Mouse (Mus musculus): Measurements from ENCODE around the gene Wdsub1.

Gene Wdsub1

DNA sequence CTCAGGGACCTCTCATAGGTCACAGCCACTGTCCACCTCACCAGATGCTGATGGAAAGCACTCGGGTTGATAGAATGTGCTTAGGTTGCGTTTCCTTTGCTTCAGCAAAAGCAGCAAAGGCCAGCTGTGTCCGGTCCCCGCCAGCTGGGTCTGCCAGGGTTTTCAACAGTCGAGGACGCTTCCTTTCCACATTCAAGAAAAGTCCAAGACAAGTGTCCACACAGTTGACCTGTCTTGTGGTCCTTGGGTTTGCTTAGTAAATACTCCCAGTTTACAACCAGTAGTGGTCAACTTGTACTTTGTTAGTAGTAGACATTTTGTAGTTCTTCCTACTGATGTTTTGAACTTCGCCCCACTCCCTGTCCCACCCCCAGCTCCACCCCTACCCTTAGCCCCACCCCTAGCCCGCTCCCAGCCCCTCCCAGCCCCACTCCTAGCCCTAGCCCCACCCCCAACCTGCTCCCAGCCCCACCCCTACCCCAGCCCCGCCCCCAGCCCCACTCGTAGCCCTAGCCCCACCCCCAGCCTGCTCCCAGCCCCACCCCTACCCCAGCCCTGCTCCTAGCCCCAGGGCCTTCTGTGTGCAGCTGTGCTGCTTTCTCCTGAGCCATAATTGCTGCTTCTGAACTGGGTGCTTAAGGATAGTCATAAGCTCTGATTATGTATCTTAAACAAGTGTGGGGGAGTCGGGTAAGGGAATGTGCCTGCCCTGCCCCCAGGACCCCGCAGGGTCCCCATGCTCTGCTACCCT is 41.0 kb downstream of the Wdsub1 start:
- no peak for DNase-seq (ENCODE audit: low spot score)

DNA sequence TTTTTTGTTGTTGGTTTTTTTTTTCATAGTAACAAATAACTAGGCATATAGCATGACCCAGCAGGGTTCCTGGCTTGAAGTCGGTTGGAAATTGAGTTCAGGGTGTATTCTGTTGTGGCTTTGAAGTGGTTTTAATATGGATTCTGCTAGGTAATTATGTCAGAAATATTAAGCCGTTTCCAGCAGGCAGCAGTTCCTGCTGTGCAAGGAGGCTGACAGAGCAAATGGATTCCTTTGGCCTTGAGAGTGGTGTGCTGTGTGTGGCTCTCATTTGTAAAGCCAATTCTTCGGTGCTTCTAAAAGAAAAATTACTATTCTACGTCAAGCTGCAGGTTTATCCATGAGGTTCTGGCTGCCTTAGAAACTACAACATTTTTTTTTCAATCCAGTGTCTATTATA is 42.2 kb downstream of the Wdsub1 start:
- no peak for DNase-seq (ENCODE audit: low spot score)

DNA sequence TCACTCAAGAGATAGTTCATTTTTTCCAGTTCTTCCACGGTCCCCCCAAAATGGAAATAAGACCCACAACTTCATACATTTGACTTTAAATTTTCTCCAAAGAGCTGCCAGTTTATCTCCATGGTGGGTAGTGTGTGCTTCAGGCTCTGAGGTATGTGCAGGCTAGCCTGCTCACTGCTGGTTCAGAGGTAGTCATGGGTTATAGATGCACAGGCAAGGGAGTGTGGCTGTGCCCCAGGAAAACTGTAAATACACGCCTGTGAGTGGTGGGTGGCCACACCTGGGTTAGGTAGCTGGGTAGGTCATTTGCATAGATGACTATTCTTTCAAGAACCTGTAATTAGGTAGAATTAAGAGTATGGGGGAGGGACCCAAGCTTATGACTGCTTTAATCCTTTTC is 42.6 kb downstream of the Wdsub1 start:
- no peak for DNase-seq (ENCODE audit: low spot score)

DNA sequence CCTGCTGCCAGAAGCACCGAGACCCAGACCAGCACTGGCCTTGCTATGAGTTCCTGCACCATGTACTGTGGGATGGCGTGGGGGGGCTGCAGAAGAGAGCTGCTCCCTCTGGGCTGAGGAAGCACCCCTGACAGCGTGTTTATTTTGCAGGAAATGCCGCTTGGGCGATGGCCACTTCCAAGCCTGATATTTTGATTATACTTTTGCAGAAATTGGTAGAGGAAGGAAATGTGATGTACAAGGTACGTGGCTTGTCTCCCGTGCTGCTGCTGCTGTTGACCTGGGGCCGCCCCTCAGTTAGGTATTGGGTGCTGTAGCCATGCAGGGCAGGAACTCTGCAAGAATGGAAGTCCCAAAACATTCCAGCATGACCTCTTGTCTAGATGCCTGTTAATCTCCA is 43.6 kb downstream of the Wdsub1 start:
- DNase-seq (ENCODE audit: low spot score) = no peak

DNA sequence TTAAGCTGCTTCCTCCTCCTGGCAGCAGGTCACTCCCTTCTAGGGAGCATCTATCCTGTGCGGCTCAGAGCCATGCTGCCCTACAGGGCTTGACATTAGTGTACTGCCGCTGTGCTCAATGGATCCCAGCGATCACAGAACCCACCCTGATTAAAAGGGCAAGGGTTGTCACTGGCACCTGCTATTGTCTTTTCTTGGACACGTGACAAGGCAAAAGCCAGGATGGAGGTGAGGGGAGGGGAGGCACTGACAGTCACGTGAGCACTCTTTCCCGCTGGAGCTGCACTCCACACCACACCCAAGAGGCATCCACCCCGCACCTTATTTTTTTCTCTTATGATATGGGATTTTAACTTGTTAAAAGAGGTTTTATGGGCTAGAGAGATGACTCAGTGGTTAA is 50.6 kb downstream of the Wdsub1 start:
- DNase-seq (ENCODE audit: low spot score) = no peak

DNA sequence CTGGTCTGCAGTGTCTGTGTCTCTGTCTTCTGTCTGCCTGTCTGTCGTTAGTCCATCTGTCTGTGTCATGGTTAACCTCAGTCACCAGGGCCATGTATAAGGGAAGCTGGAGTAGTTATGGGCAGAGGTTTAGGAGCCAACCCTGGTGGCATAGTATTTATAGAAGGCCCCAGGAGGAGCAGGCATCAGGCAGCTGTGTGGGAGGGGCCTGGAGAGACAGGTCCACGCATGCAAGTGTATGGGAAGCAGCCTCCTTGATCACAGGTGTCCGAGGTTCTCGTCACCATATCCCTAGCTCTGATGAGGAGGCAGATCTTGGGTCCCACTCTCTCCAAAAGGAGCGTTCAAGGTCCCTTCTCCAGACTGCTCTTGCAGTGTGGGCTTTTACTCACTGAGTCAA is 51.5 kb downstream of the Wdsub1 start:
- no peak for DNase-seq (ENCODE audit: low spot score)

DNA sequence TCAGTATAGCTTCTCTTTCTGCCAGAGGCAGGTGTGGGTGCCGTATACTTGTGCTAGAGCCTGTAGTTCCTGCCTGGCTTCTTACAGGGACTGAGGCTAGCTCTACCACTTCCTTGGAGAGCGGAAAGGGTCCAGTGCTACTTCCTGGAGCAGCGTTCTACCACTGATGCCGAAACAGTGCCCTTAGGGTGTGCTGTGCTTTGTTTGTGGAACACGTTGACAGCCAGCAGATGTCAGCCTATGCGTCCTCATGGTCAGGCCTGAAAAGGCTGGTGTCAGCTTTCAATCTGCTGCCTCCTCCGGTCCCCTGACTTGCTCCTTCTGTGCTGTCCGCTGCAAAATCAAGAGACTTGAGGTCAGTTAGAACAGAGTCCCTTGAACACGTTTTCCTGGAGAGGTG is 52.2 kb downstream of the Wdsub1 start:
- no peak for DNase-seq (ENCODE audit: low spot score)

DNA sequence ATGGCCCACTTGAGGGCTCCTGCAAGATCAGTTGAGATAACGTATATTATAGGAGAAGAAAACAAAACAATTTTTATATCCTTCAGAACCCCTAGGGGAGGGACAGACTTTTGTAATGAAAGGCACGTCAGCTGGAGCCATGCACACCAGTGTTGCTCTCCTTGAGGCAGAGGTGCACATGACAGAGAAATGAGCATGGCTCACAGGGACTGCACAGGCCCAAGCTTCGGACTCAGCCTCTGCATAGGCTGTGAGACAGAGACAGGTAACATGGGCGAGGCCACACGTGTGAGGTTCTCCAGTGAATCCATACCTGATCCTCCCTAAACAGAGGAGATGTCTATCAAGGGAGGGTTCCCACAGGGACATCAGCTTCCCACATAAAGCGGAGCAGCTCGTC is 52.7 kb downstream of the Wdsub1 start:
- DNase-seq (ENCODE audit: low spot score) = no peak

DNA sequence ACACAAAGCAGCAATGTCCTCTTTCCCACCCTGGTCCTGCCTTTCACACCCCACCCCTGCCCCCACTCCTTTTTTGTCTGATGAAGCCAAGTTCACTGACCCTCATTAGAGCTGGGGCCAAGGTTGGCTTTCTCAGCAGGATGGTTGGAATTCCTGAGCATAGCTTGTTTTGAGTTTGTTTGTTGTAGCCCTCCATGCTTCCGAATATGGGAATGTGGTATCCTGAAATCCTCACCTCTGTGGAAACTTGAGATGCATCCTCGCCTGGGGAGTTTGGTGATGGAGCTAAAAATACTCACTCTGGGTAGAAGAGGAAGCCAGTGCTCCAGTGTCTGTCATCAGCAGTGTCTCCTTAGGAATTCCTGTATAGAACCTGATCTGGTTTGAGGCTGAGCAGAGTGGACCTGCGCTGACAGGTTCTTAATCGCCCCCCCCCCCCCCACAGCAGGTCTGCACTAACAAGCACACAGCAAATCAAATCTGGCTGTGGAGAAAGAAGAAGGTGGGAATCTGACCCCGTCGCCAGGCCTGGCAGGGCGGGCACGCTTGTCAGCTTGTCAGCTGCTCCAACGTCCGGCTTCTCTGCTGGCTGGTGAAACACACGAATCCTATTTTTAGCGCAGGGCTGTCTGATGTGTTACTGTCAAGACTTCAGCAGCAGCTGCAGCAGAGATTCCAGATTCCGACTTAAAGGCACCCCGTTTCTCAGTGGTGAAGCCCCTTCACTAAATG is 53.4 kb downstream of the Wdsub1 start:
- no peak for DNase-seq (ENCODE audit: low spot score)

DNA sequence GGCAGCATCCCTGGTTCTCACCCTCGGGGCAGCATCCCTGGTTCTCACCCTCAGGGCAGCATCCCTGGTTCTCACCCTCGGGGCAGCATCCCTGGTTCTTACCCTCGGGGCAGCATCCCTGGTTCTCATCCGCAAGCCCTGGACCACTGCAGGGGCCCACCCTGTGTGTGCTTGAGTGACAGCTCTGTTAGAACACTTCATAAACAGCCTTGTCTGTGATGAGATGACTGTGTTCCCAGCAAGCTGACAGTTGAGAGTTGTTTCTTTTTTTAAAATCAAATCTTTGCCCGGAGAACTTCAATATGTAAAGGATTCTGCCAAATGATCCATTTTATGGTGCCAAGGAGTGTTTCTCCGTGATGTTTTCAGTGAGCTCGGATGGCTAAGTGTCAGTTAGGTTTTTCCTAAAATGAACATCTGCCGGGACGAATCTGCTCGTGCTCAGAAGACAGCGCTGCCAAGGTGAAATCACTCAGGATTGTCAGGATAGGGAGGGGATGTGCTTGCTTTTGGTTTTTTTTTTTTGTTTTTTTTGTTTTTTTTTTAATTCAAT is 54.2 kb downstream of the Wdsub1 start:
- DNase-seq (ENCODE audit: low spot score) = no peak

DNA sequence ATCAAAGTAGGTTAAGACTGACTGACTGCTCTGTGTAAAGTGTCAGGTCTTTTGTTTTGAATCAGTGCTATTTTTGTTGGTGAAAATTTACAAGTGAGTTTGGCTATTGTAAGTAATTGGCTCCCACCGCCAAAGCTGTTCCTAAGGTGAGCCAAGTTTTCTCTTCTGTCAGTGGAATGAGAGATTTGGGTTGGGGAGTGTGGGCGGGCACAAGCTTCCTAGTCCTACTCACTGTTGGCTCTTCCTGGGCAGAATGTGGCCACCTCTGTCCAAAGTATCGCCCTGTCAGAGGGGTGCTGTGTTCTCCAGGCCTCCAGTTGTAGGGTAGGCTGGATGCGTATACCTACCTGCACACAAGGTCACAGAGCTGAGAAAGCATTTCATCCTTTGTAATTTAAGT is 57.0 kb downstream of the Wdsub1 start:
- no peak for DNase-seq (ENCODE audit: low spot score)

DNA sequence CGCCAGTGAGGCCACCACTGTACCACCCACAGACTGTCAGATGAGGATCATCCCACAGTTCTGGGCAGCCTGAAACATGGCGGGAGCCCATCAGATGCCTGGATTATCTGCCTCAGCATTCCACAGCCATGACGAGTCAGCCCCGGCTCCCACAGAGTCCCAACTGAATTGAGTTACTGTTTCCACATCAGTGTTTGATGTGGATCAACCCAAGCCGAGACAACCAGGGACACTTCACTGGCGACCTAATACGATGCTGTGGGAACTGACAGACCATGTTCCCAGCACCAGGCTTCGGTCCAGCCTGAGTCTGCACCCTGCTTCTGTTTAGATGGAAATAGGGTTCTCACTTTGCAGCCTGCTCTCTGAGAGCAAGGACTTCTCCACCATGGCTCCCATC is 58.1 kb downstream of the Wdsub1 start:
- no peak for DNase-seq (ENCODE audit: low spot score)

DNA sequence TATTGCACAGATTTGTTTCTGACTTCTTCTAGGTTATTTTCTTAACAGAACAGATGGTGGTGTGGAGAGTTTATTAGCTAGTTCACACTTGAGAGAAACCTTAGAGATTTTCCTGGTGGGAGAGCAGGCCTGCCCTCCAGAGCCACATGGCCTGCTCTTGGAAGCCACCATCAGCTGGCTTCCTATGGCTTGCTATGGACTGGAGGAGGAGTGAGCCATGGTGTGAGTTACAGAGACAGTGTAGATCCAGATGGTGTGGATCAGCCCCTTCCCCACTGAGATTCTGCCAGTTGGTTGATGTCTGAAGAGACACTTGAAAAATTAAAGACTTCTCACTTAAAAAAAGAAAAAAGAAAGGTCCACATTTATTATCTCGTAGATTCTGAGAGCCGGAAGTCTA is 61.3 kb downstream of the Wdsub1 start:
- DNase-seq (ENCODE audit: low spot score) = no peak

DNA sequence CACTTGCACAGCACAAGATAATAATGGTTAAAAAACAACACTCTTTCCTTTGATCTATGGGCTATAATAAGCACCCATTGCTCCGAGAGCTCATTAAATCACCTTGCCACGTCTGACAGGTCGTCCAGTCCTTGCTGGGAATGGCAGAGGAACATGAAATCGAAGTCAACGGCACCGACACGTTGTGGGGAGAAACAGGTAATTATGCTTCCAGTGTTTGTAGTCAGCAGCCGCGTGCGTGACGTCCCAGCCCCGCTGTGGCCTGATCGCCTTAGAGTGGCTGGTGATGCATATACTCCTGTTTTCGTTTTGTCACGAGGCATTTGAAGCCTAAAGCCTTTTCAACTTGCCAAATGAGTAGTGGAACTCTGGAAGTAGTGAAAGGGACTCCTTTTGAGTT is 62.3 kb downstream of the Wdsub1 start:
- no peak for DNase-seq (ENCODE audit: low spot score)

DNA sequence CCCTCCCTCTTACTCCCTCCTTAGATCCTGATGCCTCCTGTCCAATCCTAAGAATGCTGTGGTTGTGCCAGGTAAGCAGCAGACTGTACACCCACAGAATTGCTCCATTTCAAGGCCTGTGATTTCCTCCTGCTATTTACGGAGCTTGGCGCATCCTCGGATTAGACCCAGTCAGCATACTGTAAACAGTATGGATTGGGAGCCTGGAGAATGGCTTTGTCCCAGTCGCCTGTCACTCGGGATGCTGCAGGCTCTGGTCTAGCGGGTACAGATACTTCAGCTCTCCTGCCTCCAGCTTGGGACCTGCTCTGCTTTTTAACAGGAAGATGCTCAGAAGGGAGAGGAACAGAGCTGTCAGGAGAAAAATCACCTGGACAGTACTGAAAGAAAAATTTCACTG is 63.0 kb downstream of the Wdsub1 start:
- DNase-seq (ENCODE audit: low spot score) = no peak

DNA sequence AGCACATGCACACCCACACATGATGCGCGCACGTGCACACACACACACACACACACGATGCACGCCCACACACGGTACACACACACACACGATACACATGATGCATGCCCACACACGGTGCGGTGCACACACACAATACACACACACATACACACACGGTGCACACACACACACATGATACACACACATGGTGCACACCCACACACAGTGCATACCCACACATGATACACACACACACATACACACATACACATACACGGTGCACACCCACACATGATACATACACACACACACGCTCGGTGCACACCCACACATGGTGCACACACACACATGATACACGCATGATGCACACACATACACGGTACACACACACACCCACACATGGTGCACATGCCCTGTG is 63.7 kb downstream of the Wdsub1 start:
- DNase-seq (ENCODE audit: low spot score) = no peak

DNA sequence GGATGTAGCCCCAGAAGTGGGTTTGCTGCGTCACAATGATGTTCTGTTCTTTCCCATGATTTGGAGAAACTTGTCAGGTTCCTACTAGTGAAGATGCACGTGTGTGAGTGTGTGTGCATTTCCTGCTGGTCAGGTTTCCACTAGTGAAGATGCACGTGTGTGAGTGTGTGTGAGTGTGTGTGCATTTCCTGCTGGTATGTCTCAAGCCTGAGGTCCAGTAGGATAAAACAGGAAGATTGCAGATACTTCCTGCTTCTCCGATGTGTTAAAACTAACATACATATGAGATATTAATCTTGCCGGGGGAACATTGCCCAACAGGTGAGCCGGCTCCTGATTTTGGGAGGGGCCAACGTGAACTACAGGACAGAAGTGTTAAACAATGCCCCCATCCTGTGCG is 67.4 kb downstream of the Wdsub1 start:
- no peak for DNase-seq (ENCODE audit: low spot score)

DNA sequence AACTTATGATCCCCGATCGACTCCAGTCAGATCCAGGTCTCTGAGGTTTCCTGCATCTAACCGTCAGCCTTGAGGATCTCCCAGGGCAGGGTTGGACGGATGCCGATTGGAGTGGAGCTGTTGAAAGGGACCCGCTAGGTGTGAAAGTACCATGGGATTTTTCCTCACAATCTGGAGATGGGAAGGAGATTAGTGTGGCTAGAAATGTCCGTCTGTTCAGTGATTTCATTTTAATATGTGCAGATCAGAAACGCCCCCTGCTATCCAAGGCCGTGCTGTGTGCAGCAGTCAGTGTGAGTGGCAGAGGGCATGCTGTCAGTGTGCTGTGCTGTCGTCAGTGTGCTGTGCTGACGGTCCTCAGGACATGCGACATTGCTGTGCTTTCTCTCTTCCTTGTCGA is 68.9 kb downstream of the Wdsub1 start:
- DNase-seq (ENCODE audit: low spot score) = no peak

DNA sequence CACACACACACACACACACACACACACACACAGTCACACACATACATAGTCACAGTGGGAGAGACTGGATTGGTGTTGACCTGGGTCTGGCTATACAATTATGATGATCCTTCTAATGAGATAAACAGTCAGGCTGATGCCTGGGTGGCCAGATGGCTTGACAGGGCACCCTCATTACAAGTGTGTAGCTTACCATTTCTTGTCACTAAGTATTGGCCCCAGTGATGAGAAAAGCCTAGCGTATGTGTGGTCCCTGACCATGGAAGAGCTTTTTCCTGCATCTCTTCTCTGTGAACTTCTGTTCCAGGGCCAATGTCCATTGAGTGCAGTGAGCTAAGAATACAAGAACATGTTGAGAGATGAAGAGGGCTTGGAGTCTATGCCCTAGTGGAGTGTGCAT is 69.8 kb downstream of the Wdsub1 start:
- DNase-seq (ENCODE audit: low spot score) = no peak

DNA sequence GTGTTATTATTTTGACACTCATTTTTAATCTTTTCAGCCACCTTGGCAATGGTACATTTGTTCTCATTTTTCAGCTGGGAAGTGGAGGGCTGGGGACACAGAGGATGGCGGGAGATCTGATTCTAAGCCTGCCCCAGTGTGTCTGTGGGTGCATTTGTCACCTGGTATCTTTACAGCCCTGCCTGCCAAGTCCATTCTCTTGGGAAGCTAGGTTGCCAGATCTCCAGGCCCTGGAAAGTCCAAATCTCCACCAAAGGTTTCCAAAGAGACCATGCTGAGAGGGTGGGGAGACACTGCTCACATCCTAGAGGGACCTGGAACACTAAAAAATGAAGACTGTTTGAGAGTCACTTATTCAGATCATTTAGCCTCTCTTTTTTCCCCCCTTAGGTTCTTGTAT is 71.1 kb downstream of the Wdsub1 start:
- DNase-seq (ENCODE audit: low spot score) = no peak

DNA sequence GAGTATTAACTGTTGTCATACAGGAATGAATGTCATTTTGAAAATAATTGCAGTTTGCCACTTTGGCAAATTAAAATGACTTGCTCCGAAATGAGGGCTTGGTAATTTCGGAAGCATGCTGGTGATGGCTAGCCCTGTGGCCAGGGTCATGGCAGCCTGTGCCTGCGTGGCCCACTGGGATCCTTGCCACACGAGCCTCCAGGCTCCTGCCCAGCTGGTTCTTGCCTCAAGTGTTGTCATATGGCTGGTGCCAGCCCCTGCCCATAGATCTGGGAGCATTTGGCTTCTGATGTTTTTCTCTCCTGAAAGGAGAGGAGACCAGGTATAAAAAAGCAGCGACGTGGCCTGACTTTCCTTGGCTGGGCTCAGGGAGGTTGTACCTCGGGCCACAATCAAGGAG is 72.4 kb downstream of the Wdsub1 start:
- DNase-seq (ENCODE audit: low spot score) = no peak

DNA sequence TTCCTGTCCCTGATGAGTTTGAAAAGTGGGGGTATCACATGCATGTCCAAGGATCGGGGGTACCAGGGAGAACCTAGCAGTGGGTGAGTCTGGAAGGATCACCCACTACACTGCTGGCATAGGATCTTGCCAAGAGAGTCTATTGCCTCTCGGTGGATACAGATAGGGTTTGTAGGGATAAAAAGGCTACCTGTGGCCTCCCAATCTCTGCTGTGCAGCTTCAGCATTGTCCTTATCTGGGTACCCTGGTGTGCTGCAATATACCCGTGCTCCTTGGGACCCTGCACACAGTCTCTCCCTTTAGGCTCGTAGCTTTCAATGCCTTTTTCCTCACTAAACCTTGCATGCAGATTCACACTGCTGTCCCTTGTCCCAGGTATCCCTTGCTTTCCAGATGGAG is 73.8 kb downstream of the Wdsub1 start:
- no peak for DNase-seq (ENCODE audit: low spot score)

DNA sequence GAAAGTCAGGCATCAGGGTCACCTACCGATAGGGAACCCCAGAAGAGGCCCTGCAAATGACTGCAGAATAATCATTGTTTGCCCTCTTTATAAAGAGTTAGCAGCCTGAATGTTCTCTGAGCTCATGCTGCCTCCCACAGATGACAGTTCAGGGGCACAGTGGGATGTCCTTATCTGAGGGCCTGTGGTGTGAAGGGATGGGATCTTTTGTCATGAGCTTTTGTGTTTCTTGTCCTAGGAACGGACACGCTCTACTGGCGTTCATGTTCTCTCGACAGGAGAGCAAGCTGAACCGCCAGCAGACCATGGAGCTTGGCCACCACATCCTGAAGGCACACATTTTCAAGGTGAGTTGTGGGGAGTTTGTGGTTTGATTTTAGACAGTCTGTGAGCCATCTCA is 76.4 kb downstream of the Wdsub1 start:
- no peak for DNase-seq (ENCODE audit: low spot score)

DNA sequence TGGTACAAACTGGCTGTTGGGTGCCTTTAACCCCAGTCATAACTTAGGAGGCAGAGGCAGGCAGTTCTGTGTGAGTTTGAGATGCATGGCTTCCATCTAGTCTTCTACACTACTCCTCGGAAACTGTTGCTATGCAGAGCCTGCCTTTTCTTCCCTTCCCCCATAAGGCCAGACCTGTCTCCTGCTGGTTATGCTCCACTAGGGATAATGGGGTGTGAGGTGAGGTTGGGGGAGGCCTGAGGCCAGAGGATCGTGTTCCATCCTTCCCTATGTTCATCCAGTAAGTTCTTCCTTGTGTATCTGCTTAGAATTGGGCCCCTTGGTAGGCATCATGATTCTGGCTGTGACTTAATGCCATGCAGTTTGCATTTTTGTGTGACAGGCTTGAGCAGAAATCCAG is 76.8 kb downstream of the Wdsub1 start:
- DNase-seq (ENCODE audit: low spot score) = no peak

Measured in spleen, adult 12 weeks (tissue).